Mouse (Mus musculus): Measurements from ENCODE around the gene Odc1.

The Odc1 gene

GRCm38 (mm10) chr12:17544209-17545106 lies at the start of gene Odc1:
TSS of gene Odc1 (plus strand) at chr12:17544794.
- CTCF ChIA-PET = interaction anchor here (0.5 to 1.3 kb wide), 3 partner anchors 9 to 133 kb away, joined by 3 to 7 read pairs (median 4); no protein-coding TSS in a partner anchor

- CTCF ChIA-PET = interaction anchor here (0.6 kb wide), 1 partner anchor 46 kb away, joined by 3 read pairs; no protein-coding TSS in a partner anchor
Observed at GRCm38 (mm10) chr12:17494809-17495208, 49.8 kb upstream of the Odc1 start.

GRCm38 (mm10) chr12:17495858-17496451 lies 48.6 kb upstream of the Odc1 start:
- CTCF ChIA-PET = interaction anchor here (0.5 to 0.7 kb wide), 2 partner anchors 32 to 68 kb away, joined by 3 to 4 read pairs; no protein-coding TSS in a partner anchor

- CTCF ChIA-PET = interaction anchor here (0.5 kb wide), 1 partner anchor 107 kb away, joined by 14 read pairs; no protein-coding TSS in a partner anchor
Observed at GRCm38 (mm10) chr12:17505620-17506074, 38.9 kb upstream of the Odc1 start.

- CTCF ChIA-PET = interaction anchor here (0.5 kb wide), 1 partner anchor 108 kb away, joined by 14 read pairs; no protein-coding TSS in a partner anchor
Observed at GRCm38 (mm10) chr12:17506117-17506993, 38.2 kb upstream of the Odc1 start.

- CTCF ChIA-PET = no interaction called here
Observed at GRCm38 (mm10) chr12:17506994-17507542, 37.5 kb upstream of the Odc1 start.

GRCm38 (mm10) chr12:17509310-17509709 lies 35.3 kb upstream of the Odc1 start:
- CTCF ChIA-PET = interaction anchor here (0.7 kb wide), 1 partner anchor 73 kb away, joined by 5 read pairs; no protein-coding TSS in a partner anchor

GRCm38 (mm10) chr12:17510158-17510557 lies 34.4 kb upstream of the Odc1 start:
- CTCF ChIA-PET = no interaction called here

GRCm38 (mm10) chr12:17511019-17511418 lies 33.6 kb upstream of the Odc1 start:
- CTCF ChIA-PET = no interaction called here

- CTCF ChIA-PET = interaction anchor here (0.7 kb wide), 1 partner anchor 55 kb away, joined by 4 read pairs; no protein-coding TSS in a partner anchor
Observed at GRCm38 (mm10) chr12:17529180-17529579, 15.4 kb upstream of the Odc1 start.

- CTCF ChIA-PET = no interaction called here
Observed at GRCm38 (mm10) chr12:17529726-17530125, 14.9 kb upstream of the Odc1 start.

GRCm38 (mm10) chr12:17530825-17531224 lies 13.8 kb upstream of the Odc1 start:
- CTCF ChIA-PET = no interaction called here

GRCm38 (mm10) chr12:17536222-17536621 lies 8.4 kb upstream of the Odc1 start:
- CTCF ChIA-PET = no interaction called here

- CTCF ChIA-PET = no interaction called here
Observed at GRCm38 (mm10) chr12:17537147-17537546, 7.4 kb upstream of the Odc1 start.

GRCm38 (mm10) chr12:17538087-17538486 lies 6.5 kb upstream of the Odc1 start:
- CTCF ChIA-PET = no interaction called here

- CTCF ChIA-PET = no interaction called here
Observed at GRCm38 (mm10) chr12:17539041-17539440, 5.6 kb upstream of the Odc1 start.

- CTCF ChIA-PET = no interaction called here
Observed at GRCm38 (mm10) chr12:17540040-17540552, 4.5 kb upstream of the Odc1 start.

GRCm38 (mm10) chr12:17545107-17545571 lies 545 bp downstream of the Odc1 start:
- CTCF ChIA-PET = interaction anchor here (0.5 to 1.3 kb wide), 2 partner anchors 9 to 133 kb away, joined by 3 to 4 read pairs; no protein-coding TSS in a partner anchor

- CTCF ChIA-PET = interaction anchor here (1.3 kb wide), 1 partner anchor 8 kb away, joined by 3 read pairs; no protein-coding TSS in a partner anchor
Observed at GRCm38 (mm10) chr12:17545884-17546283, 1.3 kb downstream of the Odc1 start.

GRCm38 (mm10) chr12:17547552-17547951 lies 3.0 kb downstream of the Odc1 start:
- CTCF ChIA-PET = interaction anchor here (0.7 kb wide), 1 partner anchor 174 kb away, joined by 3 read pairs; no protein-coding TSS in a partner anchor

- CTCF ChIA-PET = no interaction called here
Observed at GRCm38 (mm10) chr12:17548505-17548904, 3.9 kb downstream of the Odc1 start.
